Comparison of ENCODE assay signal across 8 mouse cellular contexts in genomic region chr4:106987725-106988364, GRCm38 (mm10).
DNase-seq lines count a peak whose midpoint lies in the region; ATAC-seq and TF ChIP-seq lines count a peak whose summit lies in the region.

No protein-coding gene starts in this region.

- TF ChIP-seq POLR2A in kidney, adult 2 months (IDR thresholded peaks at IDR 0.05; ENCODE audit: low read depth, low read length), result no peak

- peak; percentile 93 for DNase-seq in 416B (ENCODE audit: low read depth)
- DNase-seq in adrenal gland, postnatal 10 days, result peak; percentile 91
- peak; percentile 67 for DNase-seq in embryonic facial prominence, embryonic 10.5 days (ENCODE audit: low spot score)
- DNase-seq in heart, adult 11 months, result peak; percentile 99
- DNase-seq in kidney, adult 2 months, result peak; percentile 92
- DNase-seq in monocyte, adult 2 months (ENCODE audit: low read depth in 1 of 2, low spot score in 2 of 2), result peak; percentile 13 to 23
- peak; percentile 57 to 70 for DNase-seq in spleen, postnatal 14 days (ENCODE audit: low spot score in 2 of 2)

- H3K4me3 ChIP-seq in embryonic facial prominence, embryonic 10.5 days, result peak overlapping the region; percentile 11; the same call in 1 of the 2 replicates
- H3K4me3 ChIP-seq in kidney, adult 2 months (ENCODE audit: insufficient read depth, low read depth, low read length), result no peak overlapping the region
- no peak overlapping the region for H3K4me3 ChIP-seq in limb, embryonic 15.5 days

- TF ChIP-seq CTCF in kidney, adult 2 months (conservative IDR thresholded peaks at IDR 0.05; ENCODE audit: insufficient read depth, insufficient read length, low read depth, low read length), result peak; percentile 92

- H3K27ac ChIP-seq in embryonic facial prominence, embryonic 10.5 days (replicated peaks), result peak overlapping the region; percentile 79
- H3K27ac ChIP-seq in kidney, adult 2 months (ENCODE audit: insufficient read depth, low read depth, low read length), result no peak overlapping the region
- H3K27ac ChIP-seq in limb, embryonic 15.5 days, result peak overlapping the region; percentile 22; the same call in 1 of the 2 replicates

- ATAC-seq in limb, embryonic 15.5 days (ENCODE audit: insufficient number of reproducible peaks, low FRiP score, low TSS enrichment, low read depth), result no peak

- H3K36me3 ChIP-seq in embryonic facial prominence, embryonic 10.5 days (replicated peaks), result peaks cover 43% of the 10 kb centered on the region
- H3K36me3 ChIP-seq in kidney, adult 2 months (ENCODE audit: control insufficient read depth, insufficient read depth, low read length), result no peaks in the 10 kb centered on the region
- H3K36me3 ChIP-seq in limb, embryonic 15.5 days, result 0 out of 2 replicates have a peak, but pooled peaks cover 2% of the 10 kb centered on the region

- no peak overlapping the region for H3K4me2 ChIP-seq in limb, embryonic 15.5 days

- WGBS in embryonic facial prominence, embryonic 10.5 days, result 24% methylated on average over 7 of the region's 7 CpGs
- WGBS in kidney, adult 2 months, result 23% methylated on average over 7 of the region's 7 CpGs
- 35% methylated on average over 7 of the region's 7 CpGs for WGBS in limb, embryonic 15.5 days

- H3K9me3 ChIP-seq in embryonic facial prominence, embryonic 10.5 days, result no peaks in the 10 kb centered on the region
- no peaks in the 10 kb centered on the region for H3K9me3 ChIP-seq in limb, embryonic 15.5 days

- H3K4me1 ChIP-seq in embryonic facial prominence, embryonic 10.5 days, result peaks cover 98% of the 10 kb centered on the region
- H3K4me1 ChIP-seq in kidney, adult 2 months (ENCODE audit: control insufficient read depth, insufficient read depth, low read length), result peaks cover 25% of the 10 kb centered on the region
- peaks cover 80% of the 10 kb centered on the region for H3K4me1 ChIP-seq in limb, embryonic 15.5 days

- no peak overlapping the region for H3K9ac ChIP-seq in limb, embryonic 15.5 days

- no peaks in the 10 kb centered on the region for H3K27me3 ChIP-seq in embryonic facial prominence, embryonic 10.5 days (replicated peaks; ENCODE audit: low read depth, poor library complexity, severe bottlenecking)
- H3K27me3 ChIP-seq in kidney, adult 2 months (replicated peaks; ENCODE audit: control insufficient read depth, insufficient read depth, low read length), result no peaks in the 10 kb centered on the region
- no peaks in the 10 kb centered on the region for H3K27me3 ChIP-seq in limb, embryonic 15.5 days

Comparison
In these comparisons a context has a peak if more than half of its experiments do, and no peak if none do; other contexts are left out.
1. DNase-seq: peak in every context shown above with its lines; median percentile 99 in heart, adult 11 months; 93 in 416B; 92 in kidney, adult 2 months; 91 in adrenal gland, postnatal 10 days; 67 in embryonic facial prominence, embryonic 10.5 days; 64 in spleen, postnatal 14 days; 18 in monocyte, adult 2 months.